Mouse (Mus musculus): ENCODE measurements around the gene Gm4305. TPM values are rescaled to one million over a fixed set of nuclear protein-coding genes. Genes with fewer than 3 reads are reported as not detected.
"Not testable (repeated sequence)": the region's sequence is repeated elsewhere in the genome, so short reads cannot be mapped to it uniquely, and the experiment has no call there.

The Gm4305 gene
- polyA plus RNA-seq (2015; fragmentation: Nextera tagmentation; extraction: Ambion mirVana) = not detected in 2 replicates

DNA sequence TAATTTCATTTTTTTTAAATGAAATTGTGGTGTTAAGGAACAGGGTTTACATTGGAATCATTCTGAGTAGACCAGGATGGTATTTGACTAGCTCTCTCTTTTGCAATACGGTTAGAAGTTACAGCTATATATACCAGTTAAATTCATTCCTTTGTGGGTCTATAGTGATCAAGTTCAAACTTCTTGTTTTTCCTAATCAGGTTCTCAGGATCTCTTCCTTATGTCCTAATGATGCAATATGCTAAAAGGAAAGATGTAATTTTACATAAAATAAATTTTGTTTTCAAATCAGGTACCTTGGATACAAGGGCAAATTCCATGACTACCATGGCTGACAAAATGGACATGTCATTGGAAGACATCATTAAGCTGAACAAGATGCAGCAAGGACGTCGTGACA is at the start of gene Gm4305:
TSS of gene Gm4305 (plus strand) at position 301 of the 400 bp plus-strand sequence.
- no CpG with 5 or more reads among the region's 3 CpGs for WGBS
- ATAC-seq, H3K9me3 ChIP-seq: not testable (repeated sequence)

DNA sequence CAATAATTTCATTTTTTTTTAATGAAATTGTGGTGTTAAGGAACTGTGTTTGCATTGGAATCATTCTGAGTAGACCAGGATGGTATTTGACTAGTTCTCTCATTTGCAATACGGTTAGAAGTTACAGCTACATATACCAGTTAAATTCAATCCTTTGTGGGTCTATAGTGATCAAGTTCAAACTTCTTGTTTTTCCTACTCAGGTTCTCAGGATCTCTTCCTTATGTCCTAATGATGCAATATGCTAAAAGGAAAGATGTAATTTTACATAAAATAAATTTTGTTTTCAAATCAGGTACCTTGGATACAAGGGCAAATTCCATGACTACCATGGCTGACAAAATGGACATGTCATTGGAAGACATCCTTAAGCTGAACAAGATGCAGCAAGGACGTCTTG is 15.5 kb upstream of the Gm4305 start, which contains the start of gene Gm4301:
TSS of gene Gm4301 (plus strand) at position 301 of the 400 bp plus-strand sequence.
- H3K27ac ChIP-seq; H3K9me3 ChIP-seq; H3K9ac ChIP-seq; H3K4me2 ChIP-seq (replicated peaks); H3K4me3 ChIP-seq (replicated peaks); H3K27me3 ChIP-seq (replicated peaks); H3K36me3 ChIP-seq; ATAC-seq; H3K4me1 ChIP-seq (replicated peaks): not testable (repeated sequence)
- no CpG with 5 or more reads among the region's 2 CpGs for WGBS

More for the DNA sequence above, at the start of gene Gm4305:
- not testable (repeated sequence) for H3K27ac ChIP-seq; H3K9ac ChIP-seq; H3K4me3 ChIP-seq (replicated peaks); H3K4me1 ChIP-seq (replicated peaks); H3K36me3 ChIP-seq; H3K27me3 ChIP-seq (replicated peaks); H3K4me2 ChIP-seq (replicated peaks)

DNA sequence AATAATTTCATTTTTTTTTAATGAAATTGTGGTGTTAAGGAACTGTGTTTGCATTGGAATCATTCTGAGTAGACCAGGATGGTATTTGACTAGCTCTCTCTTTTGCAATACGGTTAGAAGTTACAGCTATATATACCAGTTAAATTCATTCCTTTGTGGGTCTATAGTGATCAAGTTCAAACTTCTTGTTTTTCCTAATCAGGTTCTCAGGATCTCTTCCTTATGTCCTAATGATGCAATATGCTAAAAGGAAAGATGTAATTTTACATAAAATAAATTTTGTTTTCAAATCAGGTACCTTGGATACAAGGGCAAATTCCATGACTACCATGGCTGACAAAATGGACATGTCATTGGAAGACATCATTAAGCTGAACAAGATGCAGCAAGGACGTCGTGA is 10.4 kb upstream of the Gm4305 start, which contains the start of gene Gm4302:
TSS of gene Gm4302 (plus strand) at position 301 of the 400 bp plus-strand sequence.
- not testable (repeated sequence) for H3K9me3 ChIP-seq; H3K9ac ChIP-seq; H3K4me2 ChIP-seq (replicated peaks); H3K27ac ChIP-seq; H3K36me3 ChIP-seq; H3K27me3 ChIP-seq (replicated peaks); H3K4me3 ChIP-seq (replicated peaks); H3K4me1 ChIP-seq (replicated peaks); ATAC-seq
- no CpG with 5 or more reads among the region's 3 CpGs for WGBS

DNA sequence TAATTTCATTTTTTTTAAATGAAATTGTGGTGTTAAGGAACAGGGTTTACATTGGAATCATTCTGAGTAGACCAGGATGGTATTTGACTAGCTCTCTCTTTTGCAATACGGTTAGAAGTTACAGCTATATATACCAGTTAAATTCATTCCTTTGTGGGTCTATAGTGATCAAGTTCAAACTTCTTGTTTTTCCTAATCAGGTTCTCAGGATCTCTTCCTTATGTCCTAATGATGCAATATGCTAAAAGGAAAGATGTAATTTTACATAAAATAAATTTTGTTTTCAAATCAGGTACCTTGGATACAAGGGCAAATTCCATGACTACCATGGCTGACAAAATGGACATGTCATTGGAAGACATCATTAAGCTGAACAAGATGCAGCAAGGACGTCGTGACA is 5.2 kb upstream of the Gm4305 start, which contains the start of gene Gm4303:
TSS of gene Gm4303 (plus strand) at position 301 of the 400 bp plus-strand sequence.
- H3K9ac ChIP-seq; H3K4me1 ChIP-seq (replicated peaks); H3K27ac ChIP-seq; H3K4me2 ChIP-seq (replicated peaks); ATAC-seq; H3K36me3 ChIP-seq; H3K27me3 ChIP-seq (replicated peaks); H3K4me3 ChIP-seq (replicated peaks); H3K9me3 ChIP-seq: not testable (repeated sequence)
- WGBS = no CpG with 5 or more reads among the region's 3 CpGs

DNA sequence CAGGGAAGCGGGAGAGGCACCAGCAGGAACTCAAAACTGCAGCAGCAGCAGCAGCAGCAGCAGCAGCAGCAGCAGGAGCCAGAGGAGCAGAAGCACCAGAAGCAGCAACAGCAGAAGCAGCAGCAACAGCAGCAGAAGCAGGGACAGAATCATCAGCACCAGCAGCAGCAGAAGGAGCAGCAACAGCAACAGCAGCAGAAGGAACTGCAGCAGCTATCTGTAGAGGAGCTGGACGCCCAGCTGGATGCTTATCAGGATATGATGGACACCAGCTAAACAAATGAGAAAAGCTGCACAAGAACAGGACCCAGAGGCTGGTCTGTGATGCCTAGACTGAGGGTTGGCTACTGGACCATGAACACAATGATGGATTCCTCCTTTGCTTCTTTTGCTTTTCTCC is 5.9 kb downstream of the Gm4305 start:
- ATAC-seq; H3K27me3 ChIP-seq (replicated peaks); H3K9ac ChIP-seq; H3K4me1 ChIP-seq (replicated peaks); H3K4me2 ChIP-seq (replicated peaks); H3K4me3 ChIP-seq (replicated peaks); H3K36me3 ChIP-seq; H3K9me3 ChIP-seq; H3K27ac ChIP-seq: not testable (repeated sequence)
- WGBS = 62% methylated on average over 2 of the region's 2 CpGs

DNA sequence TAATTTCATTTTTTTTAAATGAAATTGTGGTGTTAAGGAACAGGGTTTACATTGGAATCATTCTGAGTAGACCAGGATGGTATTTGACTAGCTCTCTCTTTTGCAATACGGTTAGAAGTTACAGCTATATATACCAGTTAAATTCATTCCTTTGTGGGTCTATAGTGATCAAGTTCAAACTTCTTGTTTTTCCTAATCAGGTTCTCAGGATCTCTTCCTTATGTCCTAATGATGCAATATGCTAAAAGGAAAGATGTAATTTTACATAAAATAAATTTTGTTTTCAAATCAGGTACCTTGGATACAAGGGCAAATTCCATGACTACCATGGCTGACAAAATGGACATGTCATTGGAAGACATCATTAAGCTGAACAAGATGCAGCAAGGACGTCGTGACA is 10.1 kb downstream of the Gm4305 start, which contains the start of gene Gm4307:
TSS of gene Gm4307 (plus strand) at position 301 of the 400 bp plus-strand sequence.
- WGBS = no CpG with 5 or more reads among the region's 3 CpGs

DNA sequence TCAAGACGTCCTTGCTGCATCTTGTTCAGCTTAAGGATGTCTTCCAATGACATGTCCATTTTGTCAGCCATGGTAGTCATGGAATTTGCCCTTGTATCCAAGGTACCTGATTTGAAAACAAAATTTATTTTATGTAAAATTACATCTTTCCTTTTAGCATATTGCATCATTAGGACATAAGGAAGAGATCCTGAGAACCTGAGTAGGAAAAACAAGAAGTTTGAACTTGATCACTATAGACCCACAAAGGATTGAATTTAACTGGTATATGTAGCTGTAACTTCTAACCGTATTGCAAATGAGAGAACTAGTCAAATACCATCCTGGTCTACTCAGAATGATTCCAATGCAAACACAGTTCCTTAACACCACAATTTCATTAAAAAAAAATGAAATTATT is 31.6 kb downstream of the Gm4305 start, which contains the start of gene Gm4312:
TSS of gene Gm4312 (minus strand) at position 101 of the 400 bp plus-strand sequence.
- no CpG with 5 or more reads among the region's 2 CpGs for WGBS
- H3K4me2 ChIP-seq (replicated peaks); ATAC-seq; H3K9ac ChIP-seq; H3K9me3 ChIP-seq; H3K4me1 ChIP-seq (replicated peaks); H3K36me3 ChIP-seq; H3K27me3 ChIP-seq (replicated peaks); H3K27ac ChIP-seq; H3K4me3 ChIP-seq (replicated peaks): not testable (repeated sequence)

More for the DNA sequence above, 10.1 kb downstream of the Gm4305 start, which contains the start of gene Gm4307:
- H3K4me3 ChIP-seq (replicated peaks); H3K4me2 ChIP-seq (replicated peaks); H3K27ac ChIP-seq; H3K36me3 ChIP-seq; H3K4me1 ChIP-seq (replicated peaks); ATAC-seq; H3K9ac ChIP-seq; H3K27me3 ChIP-seq (replicated peaks); H3K9me3 ChIP-seq: not testable (repeated sequence)

Other genes with a start within 250 kb of the Gm4305 start
- not detected in 2 replicates for gene Gm4301, start 15.4 kb upstream of the Gm4305 start, polyA plus RNA-seq (2015; fragmentation: Nextera tagmentation; extraction: Ambion mirVana)
- gene Gm4302, start 10.3 kb upstream of the Gm4305 start, polyA plus RNA-seq (2015; fragmentation: Nextera tagmentation; extraction: Ambion mirVana) = not detected in 2 replicates
- gene Gm4303, start 5.1 kb upstream of the Gm4305 start, polyA plus RNA-seq (2015; fragmentation: Nextera tagmentation; extraction: Ambion mirVana) = not detected in 2 replicates
- gene Gm4307, start 10.2 kb downstream of the Gm4305 start, polyA plus RNA-seq (2015; fragmentation: Nextera tagmentation; extraction: Ambion mirVana) = not detected in 2 replicates
- gene Gm4312, start 31.5 kb downstream of the Gm4305 start, polyA plus RNA-seq (2015; fragmentation: Nextera tagmentation; extraction: Ambion mirVana) = not detected in 2 replicates
- gene Tmtc3, start 136.3 kb downstream of the Gm4305 start, polyA plus RNA-seq (2015; fragmentation: Nextera tagmentation; extraction: Ambion mirVana) = 16.6 and 19.3 TPM in 2 replicates
- 3.7 and 3.8 TPM in 2 replicates for gene Cep290, start 136.5 kb downstream of the Gm4305 start, polyA plus RNA-seq (2015; fragmentation: Nextera tagmentation; extraction: Ambion mirVana)
- gene 4930430F08Rik, start 239.3 kb downstream of the Gm4305 start, polyA plus RNA-seq (2015; fragmentation: Nextera tagmentation; extraction: Ambion mirVana) = 6.4 and 6.8 TPM in 2 replicates
- gene 1700017N19Rik, start 239.4 kb downstream of the Gm4305 start, polyA plus RNA-seq (2015; fragmentation: Nextera tagmentation; extraction: Ambion mirVana) = not detected in 2 replicates